Mouse (Mus musculus): ENCODE data around the gene Hdgf. TPM values are rescaled to one million over a fixed set of nuclear protein-coding genes. Genes with fewer than 3 reads are reported as not detected.

Hdgf gene
- total RNA-seq, 2 experiments from 2014 or later: 140 to 146 TPM

DNA sequence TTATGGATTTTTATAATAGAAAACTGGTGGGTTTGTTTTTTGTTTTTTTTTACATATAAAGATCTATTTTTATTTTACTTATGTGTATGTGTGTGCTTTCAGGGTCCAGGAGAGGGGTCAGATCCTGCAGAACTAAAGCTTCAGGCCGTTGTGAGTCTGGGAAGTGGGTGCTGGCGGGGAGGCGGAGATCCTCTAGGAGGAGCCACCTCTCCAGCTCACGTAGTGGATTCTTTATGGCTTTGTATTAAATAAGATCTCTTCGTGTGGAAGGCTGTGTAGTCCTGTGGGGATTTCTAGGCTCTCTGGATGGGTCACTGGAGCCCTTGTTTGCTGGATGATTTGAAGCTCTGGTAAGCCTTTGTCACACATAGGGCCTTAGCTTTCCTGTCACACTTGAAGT is 34.5 kb downstream of the Hdgf start:
- no peak for TF ChIP-seq CTCF (conservative IDR thresholded peaks at IDR 0.05)

DNA sequence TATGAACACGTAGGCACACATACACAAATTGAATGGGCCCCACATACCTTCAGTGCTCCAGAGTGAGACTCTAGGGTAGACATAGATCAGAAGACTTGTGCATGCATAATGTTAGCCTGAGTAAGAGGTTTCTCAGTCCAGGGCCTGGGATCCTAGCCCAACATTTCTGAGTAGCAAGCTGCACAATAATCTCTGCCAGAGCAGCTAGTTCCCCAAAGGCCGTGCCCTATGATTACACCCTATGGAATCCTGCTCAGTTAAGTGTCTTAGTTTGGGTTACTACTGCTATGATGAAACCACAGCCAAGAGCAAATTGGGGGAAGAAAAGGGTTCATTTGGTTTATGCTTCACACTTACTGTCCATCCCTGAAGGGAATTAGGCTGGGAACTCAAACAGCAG is 36.4 kb downstream of the Hdgf start:
- H3K27ac ChIP-seq: no peak overlapping the region
- H3K4me3 ChIP-seq: no peak overlapping the region
- no peak for TF ChIP-seq CTCF (conservative IDR thresholded peaks at IDR 0.05)
- DNase-seq (ENCODE audit: low spot score in 2 of 2): no peak

More for the DNA sequence above, 34.5 kb downstream of the Hdgf start:
- no peak overlapping the region for H3K4me3 ChIP-seq
- no peak for DNase-seq (ENCODE audit: low spot score in 2 of 2)
- no peak overlapping the region for H3K27ac ChIP-seq

DNA sequence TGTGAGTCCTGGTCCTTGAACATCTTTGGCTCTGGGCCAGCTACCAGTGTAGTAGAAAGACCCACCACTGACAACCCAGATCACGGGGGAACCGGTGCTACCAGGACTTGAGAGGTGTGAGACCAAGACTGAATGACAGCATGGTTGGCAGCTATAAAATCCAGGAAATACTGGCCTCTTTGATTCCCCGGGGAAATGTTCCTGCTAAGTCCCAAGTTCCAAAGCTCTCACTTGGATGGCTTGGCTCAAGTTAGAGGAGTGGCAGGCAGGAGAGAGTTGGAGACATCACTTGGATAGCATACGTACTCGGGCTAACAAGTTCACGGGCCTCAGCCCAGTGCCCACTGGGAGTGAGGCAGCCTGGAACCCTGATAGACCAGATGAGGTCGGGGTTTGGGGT is 37.5 kb downstream of the Hdgf start:
- no peak overlapping the region for H3K4me3 ChIP-seq
- no peak for DNase-seq (ENCODE audit: low spot score in 2 of 2)
- TF ChIP-seq CTCF (conservative IDR thresholded peaks at IDR 0.05): no peak
- no peak overlapping the region for H3K27ac ChIP-seq

DNA sequence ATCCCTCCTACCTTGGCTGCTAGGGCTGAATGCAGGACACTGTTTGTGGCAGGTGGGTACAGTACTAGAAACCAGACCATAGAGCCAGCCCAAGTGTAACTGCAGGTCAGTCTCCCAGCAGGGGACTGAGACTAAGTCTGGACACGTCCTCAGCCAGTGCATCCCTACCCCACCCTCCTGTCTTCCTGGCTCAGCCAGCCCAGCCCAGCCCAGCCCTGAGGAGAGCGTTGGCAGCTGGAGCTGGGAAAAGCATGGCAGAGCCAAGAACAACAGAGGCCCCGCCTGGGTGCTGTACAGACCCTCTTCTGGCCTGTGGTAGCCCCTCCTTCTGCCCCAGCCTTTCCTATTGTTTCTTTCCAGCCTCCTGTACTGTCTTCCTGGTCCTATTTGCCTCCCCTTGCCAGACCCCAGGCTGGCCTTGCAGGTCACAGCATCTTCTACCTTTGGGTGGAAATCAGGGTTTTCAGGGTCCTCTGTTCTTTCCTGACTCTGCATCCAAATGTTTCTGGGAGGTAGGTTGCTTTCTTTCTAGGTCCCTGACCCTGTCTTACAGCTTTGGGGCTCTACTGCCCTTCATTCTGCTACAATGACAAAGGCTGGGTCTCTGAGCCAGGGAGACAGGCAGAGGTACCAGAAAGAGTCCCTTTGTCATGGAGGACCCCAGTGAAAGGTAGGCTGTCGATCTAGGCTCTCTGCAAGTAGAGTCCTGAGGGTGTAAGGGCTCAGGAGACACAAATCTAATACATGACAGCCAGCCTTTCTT is 38.9 kb downstream of the Hdgf start:
- H3K4me3 ChIP-seq: no peak overlapping the region
- TF ChIP-seq CTCF (conservative IDR thresholded peaks at IDR 0.05): no peak
- no peak overlapping the region for H3K27ac ChIP-seq
- DNase-seq (ENCODE audit: low spot score in 2 of 2): no peak

DNA sequence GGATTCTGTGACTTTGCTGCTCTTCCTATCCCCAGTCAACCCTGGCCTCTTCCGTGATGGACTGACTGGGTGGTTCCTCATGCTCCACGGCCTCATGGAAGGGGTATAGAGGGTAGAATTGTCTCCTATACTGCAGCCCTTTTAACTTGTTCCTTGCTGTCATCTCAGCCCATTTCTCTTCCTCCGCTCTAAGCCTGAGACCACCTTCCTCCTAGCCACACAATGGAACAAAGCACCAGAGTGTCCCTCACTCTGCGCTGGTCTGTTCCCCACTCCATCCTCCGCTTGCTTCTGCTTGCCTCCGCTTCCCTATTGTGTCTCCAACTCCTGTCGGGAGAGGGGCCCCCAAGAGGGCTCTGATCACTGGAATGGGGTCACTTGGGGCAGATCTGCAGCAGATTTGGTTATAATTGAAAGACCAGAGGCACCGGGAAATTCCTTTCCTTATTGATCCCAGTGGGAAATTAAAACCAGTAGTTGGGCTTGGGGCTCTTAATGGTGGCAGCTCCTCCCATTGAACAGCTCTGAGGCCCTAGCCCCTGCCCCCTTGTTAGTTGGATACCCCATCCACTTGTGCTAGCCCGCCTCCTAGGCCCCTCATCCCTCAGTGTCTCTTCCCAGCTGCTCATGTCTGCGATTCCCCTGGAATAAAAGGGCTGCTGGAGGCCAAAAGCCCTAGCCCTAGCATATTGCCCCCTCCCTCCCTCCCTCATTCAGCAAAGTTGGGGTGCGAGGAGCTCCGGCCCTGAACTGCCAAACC is 39.8 kb downstream of the Hdgf start:
- no peak for DNase-seq (ENCODE audit: low spot score in 2 of 2)
- TF ChIP-seq CTCF (conservative IDR thresholded peaks at IDR 0.05): no peak
- Histone ChIP-seq H3K27ac (no peak overlapping the region), H3K4me3 (no peak overlapping the region)

DNA sequence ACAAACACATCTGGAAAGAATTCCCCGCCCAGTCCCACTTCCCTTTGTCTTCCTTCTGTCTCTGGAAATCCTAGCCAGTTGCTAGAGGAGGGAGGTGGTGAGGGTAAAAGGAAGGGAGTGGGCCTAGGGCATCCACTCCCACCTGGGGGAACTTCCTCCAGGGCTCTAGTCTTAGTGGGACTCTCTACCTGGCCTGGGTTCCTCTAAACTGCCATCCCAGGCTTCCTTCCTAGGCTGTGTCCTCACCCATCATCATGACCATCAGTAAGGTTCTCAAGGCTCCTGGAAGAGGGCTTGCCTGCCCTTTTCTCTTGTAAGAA is 40.4 kb downstream of the Hdgf start:
- no peak overlapping the region for H3K4me3 ChIP-seq
- TF ChIP-seq CTCF (conservative IDR thresholded peaks at IDR 0.05): no peak
- H3K27ac ChIP-seq: no peak overlapping the region
- DNase-seq (ENCODE audit: low spot score in 2 of 2): no peak

DNA sequence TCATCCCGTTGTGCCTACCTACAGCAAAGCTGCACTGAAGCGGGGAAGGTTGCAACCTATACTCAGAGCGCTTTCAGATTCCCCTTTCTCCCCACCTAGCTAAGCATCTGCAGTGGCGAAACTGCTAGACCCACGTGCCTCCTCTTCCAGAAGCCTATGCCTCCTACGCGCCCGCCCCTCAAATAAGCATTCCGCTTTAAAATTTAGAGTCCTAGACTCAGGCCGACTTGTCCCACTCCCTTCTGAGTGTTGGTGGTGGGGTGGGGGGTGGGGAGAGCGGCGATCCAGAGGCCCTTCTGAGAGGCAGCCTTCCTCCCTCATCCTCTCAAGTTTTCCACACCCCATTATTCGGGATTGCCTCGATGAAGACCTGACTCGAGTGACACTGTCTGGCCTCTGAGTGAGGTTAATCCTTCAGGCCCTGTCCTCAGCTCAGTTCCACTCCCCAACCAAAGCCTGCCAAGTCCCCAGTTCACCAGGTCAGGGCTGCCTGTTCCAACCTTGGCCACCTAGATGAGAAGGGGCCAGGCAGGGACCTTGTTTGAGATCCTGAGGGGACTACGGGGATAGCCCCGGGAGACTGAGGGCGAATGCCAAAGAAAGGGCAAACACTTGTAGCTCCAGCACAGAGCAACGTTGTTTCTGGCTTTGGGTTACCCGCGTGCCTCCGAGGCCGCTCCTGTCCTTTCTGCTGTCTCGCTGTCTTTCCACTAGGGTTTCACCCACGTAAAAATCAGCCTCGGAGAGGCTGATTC is 41.1 kb downstream of the Hdgf start:
- H3K27ac ChIP-seq: no peak overlapping the region
- TF ChIP-seq CTCF (conservative IDR thresholded peaks at IDR 0.05): peak; percentile 26; the same call in 1 of the 2 replicates
- no peak for DNase-seq (ENCODE audit: low spot score in 2 of 2)
- peak overlapping the region; percentile 47 for H3K4me3 ChIP-seq

DNA sequence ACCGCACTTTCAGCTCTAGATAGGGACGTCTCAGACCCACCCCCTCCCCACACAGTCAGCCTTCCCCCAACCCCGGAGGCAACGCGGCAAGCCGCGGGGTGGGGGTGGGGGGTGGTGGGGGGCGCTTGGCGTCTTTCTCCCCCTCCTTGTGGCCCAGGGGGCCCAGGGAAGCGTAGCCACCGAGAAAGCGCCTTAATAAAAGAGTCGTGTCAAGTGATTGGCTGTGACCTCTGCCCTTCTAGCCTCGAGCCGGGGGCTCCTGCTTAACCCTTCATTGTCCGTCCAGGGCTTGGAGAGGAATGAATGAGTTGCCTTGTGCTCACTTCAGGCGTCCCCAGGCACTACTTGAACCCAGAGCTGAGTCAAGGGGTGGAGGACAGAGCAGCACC is 41.7 kb downstream of the Hdgf start:
- H3K27ac ChIP-seq: no peak overlapping the region
- DNase-seq (ENCODE audit: low spot score in 2 of 2): no peak
- H3K4me3 ChIP-seq: peak overlapping the region; percentile 47
- TF ChIP-seq CTCF (conservative IDR thresholded peaks at IDR 0.05): no peak

DNA sequence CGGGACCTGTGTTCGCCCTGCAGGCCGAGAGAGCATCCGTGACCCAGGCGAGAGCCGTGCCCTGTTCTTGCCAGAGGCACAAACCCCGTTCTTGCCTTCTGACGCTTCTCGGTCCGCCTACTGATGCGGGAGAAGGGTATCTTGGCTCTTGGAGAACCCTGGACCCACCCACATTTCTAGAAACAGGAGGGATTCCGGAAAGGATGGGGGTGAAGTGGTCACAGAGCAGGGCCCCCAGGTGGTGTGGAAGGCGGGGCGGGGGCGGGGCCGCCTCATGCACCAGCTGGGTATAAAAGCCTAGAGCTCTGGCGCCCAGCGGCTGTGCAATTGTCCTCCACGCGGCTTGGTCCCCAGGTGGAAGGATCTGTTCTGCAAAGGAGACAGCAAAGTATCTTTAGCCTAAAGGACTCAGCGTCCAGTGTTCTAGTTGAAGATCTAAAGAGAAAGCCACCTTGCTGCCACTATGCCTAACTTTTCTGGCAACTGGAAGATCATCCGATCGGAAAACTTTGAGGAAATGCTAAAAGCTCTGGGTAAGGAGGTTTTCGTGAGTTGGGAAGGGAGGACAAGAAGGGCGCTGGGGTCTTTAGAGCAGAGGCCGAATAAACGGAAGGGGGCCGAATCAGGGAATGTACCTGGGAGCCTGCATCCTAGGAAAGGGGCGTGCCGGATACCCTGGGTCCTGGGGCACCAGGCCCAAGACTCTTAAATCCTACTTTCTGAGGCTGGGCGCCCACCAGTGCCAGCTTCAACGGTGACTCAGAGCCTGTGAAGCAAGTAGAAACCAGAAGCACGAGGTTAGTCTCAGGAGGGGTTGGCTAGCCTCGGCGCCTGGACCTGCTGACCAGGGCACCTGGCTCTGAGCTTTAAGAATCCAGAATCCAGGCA is 42.5 kb downstream of the Hdgf start, which contains the start of gene Crabp2:
Gene Crabp2, plus strand, starts transcription at position 289 of the 888 bp plus-strand sequence.
- DNase-seq (ENCODE audit: low spot score in 2 of 2): no peak
- no peak for TF ChIP-seq CTCF (conservative IDR thresholded peaks at IDR 0.05)
- H3K4me3 ChIP-seq: peak within 1 kb of the TSS; percentile 47
- H3K27ac ChIP-seq: no peak within 1 kb of the TSS

DNA sequence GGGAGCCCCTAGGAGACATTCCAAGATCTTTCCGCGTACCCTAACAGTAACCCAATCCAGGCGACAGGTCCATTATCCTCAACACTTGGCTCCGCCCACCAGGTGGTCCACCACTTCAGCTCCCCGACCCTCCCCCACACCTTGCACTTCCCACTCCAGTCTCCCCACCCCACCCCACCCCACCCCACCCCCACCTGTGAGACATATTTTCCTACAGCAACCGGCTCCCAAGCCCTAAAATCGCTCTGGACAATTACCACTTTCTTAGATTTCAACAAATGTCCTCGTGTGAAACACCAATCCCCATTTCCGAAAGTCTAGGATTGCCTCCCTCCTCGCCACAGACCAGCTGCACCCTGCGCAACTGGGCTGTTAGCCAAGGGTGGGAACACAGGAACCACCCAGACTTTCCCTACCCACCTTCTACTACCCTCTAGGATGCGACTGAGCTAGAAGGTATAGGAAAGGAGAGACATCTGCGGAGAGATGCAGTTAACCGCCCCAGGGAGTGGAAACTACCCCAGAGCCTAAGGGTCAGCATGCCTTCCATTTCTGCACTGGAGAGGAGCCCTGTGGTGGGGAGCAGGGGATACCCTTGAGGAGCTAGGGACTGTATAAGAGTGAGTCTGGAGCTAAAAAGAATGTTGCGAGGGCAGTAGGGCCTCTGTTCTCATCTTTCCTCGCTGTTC is 43.3 kb downstream of the Hdgf start:
- no peak for DNase-seq (ENCODE audit: low spot score in 2 of 2)
- no peak for TF ChIP-seq CTCF (conservative IDR thresholded peaks at IDR 0.05)
- H3K4me3 ChIP-seq: no peak overlapping the region
- no peak overlapping the region for H3K27ac ChIP-seq

DNA sequence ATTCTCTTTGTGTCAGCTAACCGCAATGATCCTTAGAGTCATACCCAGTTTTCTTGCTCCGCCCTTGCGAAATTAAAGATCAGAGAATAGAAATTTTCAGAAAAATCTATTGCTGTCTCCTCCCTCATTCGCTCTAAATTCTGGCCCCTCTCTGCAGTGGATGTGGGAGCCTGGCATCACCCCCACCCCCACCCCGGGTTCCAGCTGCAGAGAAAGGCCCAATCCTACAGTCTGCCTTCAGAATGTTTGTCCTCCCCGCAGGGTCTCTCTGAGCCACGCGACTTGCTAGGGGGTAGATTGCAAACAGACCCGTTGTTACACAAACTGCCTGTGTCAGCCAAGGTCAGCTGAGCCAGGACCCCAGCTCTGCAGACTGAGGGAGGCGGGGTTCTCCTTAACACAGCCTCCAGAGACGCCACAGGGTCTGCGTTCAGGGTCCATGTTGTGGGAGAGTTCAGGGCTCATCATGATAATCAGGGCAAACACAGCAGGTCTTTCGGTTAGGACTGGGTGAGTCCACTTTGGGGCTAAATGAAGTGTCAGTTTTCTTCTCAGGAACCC is 43.9 kb downstream of the Hdgf start:
- no peak for DNase-seq (ENCODE audit: low spot score in 2 of 2)
- no peak for TF ChIP-seq CTCF (conservative IDR thresholded peaks at IDR 0.05)
- H3K4me3 ChIP-seq: no peak overlapping the region
- H3K27ac ChIP-seq: no peak overlapping the region

Measured in layer of hippocampus, adult 2 months (tissue).